Mouse (Mus musculus) gastrocnemius, postnatal 36 days (tissue): Measurements from ENCODE around the gene Ube2m. TPM values are rescaled to one million over a fixed set of nuclear protein-coding genes. Genes with fewer than 3 reads are reported as not detected.

Experiments
- DNase-seq, 2 experiments: peaks; one replicate each; pipeline ENCODE4 v3.0.0; 2022
- intact Hi-C: fragments of 180-260 bp; cut with DNase I; formaldehyde crosslinking; loops from one replicate; pipeline ENCODE4 v1.15.1; 2025
- total RNA-seq, 2 experiments: library from RNA; stranded (reverse); gene quantifications; 2 replicates each; pipeline ENCODE4 v1.2.3; 2021

The Ube2m gene
- total RNA-seq, 2 experiments from 2014 or later, result 131 TPM

GRCm38 (mm10) chr7:13007341-13008092 lies 30.6 kb downstream of the Ube2m start:
- intact Hi-C loops, result loop anchor here (2.0 to 5.0 kb wide), 3 partner anchors 29 to 100 kb away; no protein-coding TSS in a partner anchor
- no peak for DNase-seq

- no peak for DNase-seq
- intact Hi-C loops, result loop anchor here (5.0 kb wide), 1 partner anchor 99 kb away; no protein-coding TSS in a partner anchor
Measured at GRCm38 (mm10) chr7:13006531-13006930, 31.5 kb downstream of the Ube2m start.

- no peak for DNase-seq
- intact Hi-C loops, result loop anchor here (5.0 kb wide), 1 partner anchor 99 kb away; no protein-coding TSS in a partner anchor
Measured at GRCm38 (mm10) chr7:13006011-13006410, 32.1 kb downstream of the Ube2m start.

GRCm38 (mm10) chr7:13003380-13003779 lies 34.7 kb downstream of the Ube2m start:
- DNase-seq, result no peak
- intact Hi-C loops, result no loop called here

GRCm38 (mm10) chr7:13001584-13001983 lies 36.5 kb downstream of the Ube2m start:
- intact Hi-C loops, result no loop called here
- DNase-seq, result no peak

GRCm38 (mm10) chr7:12998851-12999250 lies 39.2 kb downstream of the Ube2m start, which contains the start of gene Trim28:
Gene Trim28 (plus strand): TSS chr7:12999114.
- intact Hi-C loops, result no loop called here
- DNase-seq, result no peak

- intact Hi-C loops, result no loop called here
- DNase-seq, result no peak
Measured at GRCm38 (mm10) chr7:12998053-12998452, 40.0 kb downstream of the Ube2m start, which contains the start of gene Slc27a5. Gene Slc27a5 (minus strand): TSS chr7:12998192.

- intact Hi-C loops, result no loop called here
- no peak for DNase-seq
Measured at GRCm38 (mm10) chr7:12997230-12997629, 40.8 kb downstream of the Ube2m start.

GRCm38 (mm10) chr7:12995862-12996261 lies 42.2 kb downstream of the Ube2m start:
- intact Hi-C loops, result no loop called here
- DNase-seq, result no peak

GRCm38 (mm10) chr7:12993148-12993547 lies 44.9 kb downstream of the Ube2m start:
- DNase-seq, result no peak
- intact Hi-C loops, result no loop called here

- intact Hi-C loops, result no loop called here
- DNase-seq, result no peak
Measured at GRCm38 (mm10) chr7:12992222-12992621, 45.9 kb downstream of the Ube2m start.

GRCm38 (mm10) chr7:12987409-12988189 lies 50.5 kb downstream of the Ube2m start:
- intact Hi-C loops, result no loop called here
- DNase-seq, result no peak

GRCm38 (mm10) chr7:12986906-12987305 lies 51.2 kb downstream of the Ube2m start:
- DNase-seq, result no peak
- intact Hi-C loops, result no loop called here

- intact Hi-C loops, result no loop called here
Measured at GRCm38 (mm10) chr7:12985724-12986123, 52.4 kb downstream of the Ube2m start.

More at GRCm38 (mm10) chr7:12985724-12986123, 52.4 kb downstream of the Ube2m start:
- no peak for DNase-seq

Other genes starting within 250 kb of the Ube2m start
- gene Zscan18, start 234.6 kb downstream of the Ube2m start, total RNA-seq, result under 1 TPM; 0.87 to 0.91 TPM
- gene Zfp329, start 219.4 kb downstream of the Ube2m start, total RNA-seq, result 1 to 10 TPM; 3.6 to 4.3 TPM
- gene Zfp110, start 203.5 kb downstream of the Ube2m start, total RNA-seq, result 1 to 10 TPM; 6.4 to 8.2 TPM
- 1 to 10 TPM; 1.3 to 2.0 TPM for gene Zfp128, start 157.1 kb downstream of the Ube2m start, total RNA-seq
- 1 to 10 TPM; 2.4 to 2.8 TPM for gene Zscan22, start 140.5 kb downstream of the Ube2m start, total RNA-seq
- gene Rps5, start 116.0 kb downstream of the Ube2m start, total RNA-seq, result 100 to 1,000 TPM; 473 to 557 TPM
- under 1 TPM; 0.22 to 0.51 TPM for gene Rnf225, start 110.9 kb downstream of the Ube2m start, total RNA-seq
- 1 to 10 TPM; 1.7 to 2.2 TPM for gene Zfp324, start 72.4 kb downstream of the Ube2m start, total RNA-seq
- gene Zfp446, start 60.4 kb downstream of the Ube2m start, total RNA-seq, result 1 to 10 TPM; 1.7 to 2.5 TPM
- gene Slc27a5, start 40.1 kb downstream of the Ube2m start, total RNA-seq, result not detected
- 10 to 100 TPM; 62.1 to 63.2 TPM for gene Trim28, start 39.2 kb downstream of the Ube2m start, total RNA-seq
- gene Zbtb45, start 28.2 kb downstream of the Ube2m start, total RNA-seq, result 1 to 10 TPM; 3.9 to 4.0 TPM
- gene Chmp2a, start 3.5 kb downstream of the Ube2m start, total RNA-seq, result 10 to 100 TPM; 68.7 to 83.7 TPM
- under 1 TPM; 0.57 to 0.74 TPM for gene Mzf1, start 16.5 kb upstream of the Ube2m start, total RNA-seq
- gene Vmn1r85, start 56.9 kb upstream of the Ube2m start, total RNA-seq, result not detected
- not detected for gene Vmn1r86, start 81.6 kb upstream of the Ube2m start, total RNA-seq
- not detected for gene Vmn1r87, start 101.9 kb upstream of the Ube2m start, total RNA-seq
- under 1 TPM in 1 of 2 experiments, not detected in 1; 0.13 TPM for gene Vmn1r88, start 121.3 kb upstream of the Ube2m start, total RNA-seq
- not detected for gene Vmn1r89, start 174.7 kb upstream of the Ube2m start, total RNA-seq
- gene Lig1, start 239.0 kb upstream of the Ube2m start, total RNA-seq, result 1 to 10 TPM; 1.6 to 1.7 TPM
- gene Zswim9, start 240.4 kb upstream of the Ube2m start, total RNA-seq, result 1 to 10 TPM; 9.0 to 9.8 TPM